Mouse (Mus musculus): ENCODE measurements around the gene Fam217a.
A peak's percentile ranks its signal among the peaks of the same experiment; 100 is the strongest.
"Not testable (repeated sequence)": the region's sequence is repeated elsewhere in the genome, so short reads cannot be mapped to it uniquely, and the experiment has no call there.

Fam217a gene

GRCm38 (mm10) chr13:34924210-34924609 lies at the start of gene Fam217a, which contains the start of gene 4933417A18Rik:
Gene Fam217a, minus strand, starts transcription at chr13:34924310.
Gene 4933417A18Rik, plus strand, starts transcription at chr13:34924409.
- DNase-seq, result no peak

DNA sequence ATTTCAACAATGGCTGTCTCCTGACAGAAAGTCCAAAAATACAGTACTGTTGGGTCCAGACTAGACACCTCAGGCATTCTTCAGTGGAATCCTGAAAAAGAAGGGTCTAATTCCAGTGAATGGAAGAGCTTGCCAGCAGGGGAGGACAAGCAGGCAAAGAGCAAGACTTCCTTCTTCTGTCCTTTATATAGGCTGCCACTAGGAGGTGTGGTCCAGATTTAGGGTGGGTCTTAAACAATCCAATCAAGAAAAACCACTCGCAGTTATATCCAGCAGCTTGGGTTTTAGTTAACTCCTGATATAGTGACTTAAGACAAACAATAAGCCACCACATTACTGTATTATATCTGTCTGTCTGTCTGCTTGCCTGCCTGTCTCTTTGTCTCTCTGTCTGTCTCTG lies 49.7 kb upstream of the Fam217a start:
- DNase-seq, result no peak

GRCm38 (mm10) chr13:34973149-34973548 lies 49.0 kb upstream of the Fam217a start:
- DNase-seq, result no peak

DNA sequence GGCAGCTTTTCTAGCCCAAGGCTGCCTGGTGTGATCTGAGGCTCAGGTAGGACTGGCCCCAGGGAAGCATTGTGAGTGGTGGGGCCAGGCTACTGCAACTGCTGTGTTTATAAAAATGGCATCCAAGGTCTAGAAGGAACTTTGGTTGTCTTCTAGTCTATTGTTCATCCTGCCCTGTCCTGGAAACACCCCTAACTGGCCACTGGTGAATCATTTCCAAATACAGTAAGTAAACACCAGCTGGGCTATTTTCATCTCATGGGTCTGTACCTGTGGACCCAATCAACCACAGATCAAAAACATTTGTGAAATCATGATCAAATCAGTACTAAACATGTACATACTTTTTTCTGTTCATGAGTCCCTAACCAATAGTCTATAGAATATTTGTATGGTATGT lies 48.3 kb upstream of the Fam217a start:
- not testable (repeated sequence) for DNase-seq

GRCm38 (mm10) chr13:34965647-34966046 lies 41.5 kb upstream of the Fam217a start:
- DNase-seq, result not testable (repeated sequence)

DNA sequence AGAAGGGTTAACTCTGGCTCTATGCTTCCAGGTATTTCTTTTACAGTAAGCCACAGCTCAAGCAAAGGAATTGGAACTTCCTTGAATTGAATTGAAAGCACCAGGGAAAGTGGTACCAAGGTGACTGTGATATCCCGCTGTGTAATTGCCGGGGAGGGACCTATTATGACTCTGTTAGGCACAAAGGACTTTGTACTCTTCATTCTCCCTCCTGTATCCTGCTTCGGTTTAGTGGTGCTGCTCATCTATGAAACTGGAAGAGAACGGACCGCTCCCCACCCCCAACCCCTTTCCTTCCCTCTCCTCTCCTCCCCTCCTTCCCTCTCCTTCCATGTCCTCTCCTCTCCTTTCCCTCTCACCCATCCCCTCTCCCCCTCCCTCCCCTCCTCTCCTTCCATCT lies 40.8 kb upstream of the Fam217a start:
- DNase-seq, result no peak

DNA sequence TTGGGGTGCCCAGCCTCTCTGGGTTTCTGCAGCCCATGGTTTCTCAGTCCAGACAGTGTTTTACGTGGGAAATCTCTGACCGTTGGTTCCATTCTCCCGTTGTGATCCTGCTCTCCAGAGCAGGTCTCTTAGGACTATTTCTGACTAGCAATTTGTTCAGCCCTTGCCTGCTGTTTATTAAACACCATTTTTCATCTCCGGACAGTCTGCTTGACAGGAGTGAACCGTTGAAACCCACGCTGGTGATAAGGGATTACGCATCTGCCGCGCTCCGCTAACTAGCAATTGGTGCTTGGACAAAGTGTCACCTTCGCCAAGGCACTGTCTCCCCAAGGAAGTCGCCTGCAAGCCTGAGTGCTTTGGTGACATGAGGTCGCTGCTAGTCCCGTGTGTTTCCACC lies 40.3 kb upstream of the Fam217a start:
- DNase-seq, result no peak

DNA sequence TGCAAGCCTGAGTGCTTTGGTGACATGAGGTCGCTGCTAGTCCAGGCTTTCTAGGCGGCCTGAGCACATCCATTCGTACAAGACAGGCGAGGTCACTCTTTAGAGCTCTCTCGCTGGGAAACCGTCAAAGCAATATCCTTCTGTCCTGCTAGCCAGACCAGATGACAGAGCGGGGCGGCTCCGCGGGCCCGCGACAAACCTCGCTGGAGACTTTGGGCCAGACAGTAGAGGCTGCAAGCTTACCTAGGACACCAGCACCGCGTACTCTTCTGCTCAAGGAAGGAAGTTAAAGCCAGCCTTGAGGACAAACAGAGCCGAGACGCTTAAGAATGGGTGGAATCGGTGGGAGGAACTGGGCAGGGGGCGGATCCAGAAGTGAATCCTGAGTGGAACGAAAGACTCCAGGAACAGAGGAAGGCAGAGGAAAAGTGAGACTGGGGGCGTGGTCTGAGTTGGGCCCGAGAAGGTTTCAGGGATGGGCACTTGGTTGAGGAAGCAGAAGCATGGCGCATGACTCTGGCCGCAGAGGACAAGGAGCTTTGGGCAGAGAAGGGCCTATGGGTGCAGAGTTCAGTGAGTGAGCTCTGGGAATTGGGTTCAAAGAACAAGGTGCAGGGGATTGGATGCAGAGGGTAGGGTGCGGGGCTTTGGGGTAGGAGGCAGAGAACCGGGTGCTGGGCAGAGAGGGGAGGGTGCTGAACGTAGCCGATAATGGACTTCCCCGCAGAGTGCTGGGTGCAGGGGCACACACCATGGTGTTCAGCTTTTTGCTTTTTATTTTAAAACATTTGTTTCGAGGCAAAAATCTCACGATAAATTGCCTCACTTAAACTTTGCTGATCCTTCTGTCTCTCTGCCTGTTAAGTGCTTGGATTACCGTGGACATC lies 39.6 kb upstream of the Fam217a start, which contains the start of gene Eci3:
Gene Eci3, minus strand, starts transcription at position 300 of the 887 bp plus-strand sequence.
- DNase-seq, result peak; percentile 39

GRCm38 (mm10) chr13:34960996-34961770 lies 37.1 kb upstream of the Fam217a start:
- DNase-seq, result no peak

GRCm38 (mm10) chr13:34958158-34958557 lies 34.0 kb upstream of the Fam217a start:
- DNase-seq, result not testable (repeated sequence)

- no peak for DNase-seq
Measured at GRCm38 (mm10) chr13:34956901-34957300, 32.8 kb upstream of the Fam217a start.

GRCm38 (mm10) chr13:34951437-34951836 lies 27.3 kb upstream of the Fam217a start:
- DNase-seq, result not testable (repeated sequence)

DNA sequence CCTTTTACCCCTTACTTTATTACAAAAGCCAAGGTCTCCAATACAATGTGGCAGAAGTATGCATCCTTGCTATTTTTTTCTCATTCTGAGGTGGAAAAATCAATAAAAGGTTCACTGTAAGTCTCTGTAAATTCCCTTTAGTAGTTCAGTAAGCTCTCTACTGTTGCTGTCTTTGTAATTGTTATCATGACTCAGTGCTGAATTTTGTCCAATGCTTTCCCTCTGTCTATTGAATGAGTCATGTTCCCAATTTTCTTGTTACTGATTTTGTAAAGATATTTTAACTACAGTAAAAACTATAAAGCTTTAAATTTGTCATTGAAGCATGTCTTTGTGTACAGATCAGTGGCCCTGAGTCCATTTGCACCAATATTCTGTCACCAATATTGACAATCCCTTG lies 18.3 kb upstream of the Fam217a start:
- DNase-seq, result no peak

- DNase-seq, result no peak
Measured at GRCm38 (mm10) chr13:34934931-34935644, 11.0 kb upstream of the Fam217a start.

DNA sequence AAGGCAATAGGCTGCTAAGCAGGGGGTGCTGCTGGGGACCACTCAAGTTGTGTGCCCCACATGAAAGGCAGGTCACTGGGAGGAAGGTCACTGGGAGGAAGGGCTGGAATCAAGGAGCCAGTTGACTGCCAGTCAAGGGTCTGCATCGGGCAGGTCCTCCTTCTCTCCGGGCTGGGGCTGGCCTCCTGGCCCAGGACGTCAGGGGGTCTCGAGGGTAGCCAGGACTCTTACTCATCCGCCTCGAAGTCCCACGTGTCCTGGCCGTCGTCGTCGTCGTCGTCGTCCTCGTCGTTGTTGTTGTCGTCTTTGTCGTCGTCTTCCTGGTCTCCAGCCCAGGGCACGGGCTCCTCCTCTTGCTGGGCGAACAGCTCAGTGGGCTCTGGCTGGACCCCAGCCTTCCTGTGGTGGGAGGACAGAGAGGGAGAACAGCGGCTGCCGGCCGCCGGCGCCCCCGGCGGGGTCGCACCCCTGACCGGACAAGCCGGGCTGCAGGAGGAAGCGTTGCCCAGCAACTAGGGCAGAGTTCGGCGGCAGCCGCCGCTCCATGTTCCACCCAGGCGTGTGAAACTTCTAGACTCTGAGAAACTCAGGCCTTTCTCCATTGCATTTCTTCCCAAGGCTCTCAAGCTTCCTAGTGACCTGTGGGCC lies 7.5 kb downstream of the Fam217a start:
- peak; percentile 21 for DNase-seq

GRCm38 (mm10) chr13:34914614-34915013 lies 9.5 kb downstream of the Fam217a start:
- no peak for DNase-seq

DNA sequence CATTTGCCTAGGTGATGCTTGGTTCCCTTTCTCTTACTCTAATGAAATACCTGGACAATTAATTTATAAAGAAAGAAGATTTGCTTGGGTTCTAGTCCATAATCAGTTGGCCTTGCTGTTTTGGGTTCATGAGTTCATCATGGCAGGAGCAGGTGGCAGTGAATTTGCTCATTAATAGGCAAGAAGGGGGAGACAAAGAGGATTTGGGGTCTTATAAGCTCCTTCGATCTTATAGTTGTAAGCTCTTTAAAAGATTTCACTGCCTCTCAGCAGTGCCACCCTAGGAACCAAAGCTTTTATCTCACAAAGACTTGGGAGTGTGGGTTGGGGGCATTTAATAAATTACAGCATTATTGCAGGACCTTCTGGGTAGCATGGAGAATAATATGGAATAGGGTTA lies 31.2 kb downstream of the Fam217a start:
- DNase-seq, result no peak

DNA sequence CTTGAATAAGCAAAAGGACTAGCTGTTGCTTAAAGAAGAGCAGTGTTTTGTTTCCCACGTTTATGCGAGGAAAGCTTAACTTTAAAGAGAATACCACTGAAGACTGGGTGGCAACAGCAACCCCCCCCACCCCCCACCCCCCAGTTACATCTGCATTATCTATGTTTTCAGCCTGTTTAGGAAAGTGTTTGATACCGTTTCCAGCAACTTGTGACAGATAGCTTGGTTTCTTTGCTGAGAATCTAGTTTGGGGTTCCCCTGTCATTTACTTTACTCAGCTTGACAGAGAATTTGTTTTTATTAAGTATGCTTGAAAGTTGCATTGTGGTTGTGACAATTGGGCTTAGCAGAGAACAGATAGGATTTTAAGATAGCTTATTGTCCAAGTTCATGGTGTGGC lies 47.6 kb downstream of the Fam217a start:
- no peak for DNase-seq

GRCm38 (mm10) chr13:34875741-34876445 lies 48.2 kb downstream of the Fam217a start:
- peak; percentile 60 for DNase-seq

GRCm38 (mm10) chr13:34875166-34875710 lies 48.9 kb downstream of the Fam217a start, which contains the start of gene Prpf4b:
Gene Prpf4b, plus strand, starts transcription at chr13:34875302.
- DNase-seq, result peak; percentile 95

DNA sequence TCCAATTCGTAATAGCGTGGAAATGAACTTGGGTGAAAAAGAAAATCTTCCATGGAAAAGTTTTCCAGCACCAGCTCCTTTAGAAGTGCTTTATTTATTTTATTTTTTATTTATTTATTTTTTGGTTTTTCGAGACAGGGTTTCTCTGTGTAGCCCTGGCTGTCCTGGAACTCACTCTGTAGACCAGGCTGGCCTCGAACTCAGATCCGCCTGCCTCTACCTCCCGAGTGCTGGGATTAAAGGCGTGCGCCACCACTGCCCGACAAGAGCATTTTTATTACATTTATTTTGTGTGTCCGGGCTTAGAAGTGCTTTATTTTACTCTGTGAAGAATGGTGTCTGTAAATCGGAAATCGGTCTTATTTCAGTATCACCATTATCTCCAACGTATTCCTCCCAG lies 49.4 kb downstream of the Fam217a start:
- DNase-seq, result peak; percentile 5

All from lung, postnatal 14 days (tissue).